Mouse (Mus musculus) forebrain, embryonic 12.5 days (tissue): ENCODE results near the gene Lrrn2. TPM values are rescaled to one million over a fixed set of nuclear protein-coding genes. Genes with fewer than 3 reads are reported as not detected.

ENCODE experiments used
- ATAC-seq: fragments of 200-750 bp; cut with Nextera tagmentation; 2 replicates; pipeline ENCODE4 v1.8.0; 2017; ENCODE audit warnings: moderate TSS enrichment; ENCODE audit not compliant: low FRiP score
- H3K27ac ChIP-seq: fragments of 300-500 bp; sonication (generic); 2 replicates; pipeline ENCODE4 v1.5.1; 2016; ENCODE audit warnings: mild to moderate bottlenecking
- H3K27me3 ChIP-seq: fragments of 300-500 bp; sonication (generic); 2 replicates; pipeline ENCODE4 v1.6.1; 2016; ENCODE audit warnings: mild to moderate bottlenecking
- H3K36me3 ChIP-seq: fragments of 300-500 bp; sonication (generic); replicated peaks from 2 replicates; pipeline ENCODE4 v1.6.1; 2016; ENCODE audit warnings: mild to moderate bottlenecking
- H3K4me1 ChIP-seq: fragments of 300-500 bp; sonication (generic); 2 replicates; pipeline ENCODE4 v1.6.1; 2016
- H3K4me2 ChIP-seq: fragments of 300-500 bp; sonication (generic); 2 replicates; pipeline ENCODE4 v1.6.1; 2016; ENCODE audit warnings: mild to moderate bottlenecking, moderate library complexity
- H3K4me3 ChIP-seq: fragments of 300-500 bp; sonication (generic); replicated peaks from 2 replicates; pipeline ENCODE4 v1.5.1; 2016; ENCODE audit warnings: mild to moderate bottlenecking
- H3K9ac ChIP-seq: fragments of 300-500 bp; sonication (generic); 2 replicates; pipeline ENCODE4 v1.6.1; 2016; ENCODE audit warnings: mild to moderate bottlenecking
- H3K9me3 ChIP-seq: fragments of 300-500 bp; sonication (generic); 2 replicates; pipeline ENCODE4 v1.6.1; 2016
- WGBS: fragments of 180-500 bp; shearing (Covaris S2); methylation state at CpG from one replicate; pipeline ENCODE4 v1.1.7; 2016; 5-methylcytosine and 5-hydroxymethylcytosine counted together
- polyA plus RNA-seq: library from polyadenylated mRNA; unstranded; fragments of >200 nt; fragmentation: Nextera tagmentation; extraction: Ambion mirVana; gene quantifications from 2 replicates; pipeline ENCODE4 v1.2.1, GENCODE M21; 2016

Gene Lrrn2
- polyA plus RNA-seq, 1 experiment from 2014 or later, result 17.9 TPM

DNA sequence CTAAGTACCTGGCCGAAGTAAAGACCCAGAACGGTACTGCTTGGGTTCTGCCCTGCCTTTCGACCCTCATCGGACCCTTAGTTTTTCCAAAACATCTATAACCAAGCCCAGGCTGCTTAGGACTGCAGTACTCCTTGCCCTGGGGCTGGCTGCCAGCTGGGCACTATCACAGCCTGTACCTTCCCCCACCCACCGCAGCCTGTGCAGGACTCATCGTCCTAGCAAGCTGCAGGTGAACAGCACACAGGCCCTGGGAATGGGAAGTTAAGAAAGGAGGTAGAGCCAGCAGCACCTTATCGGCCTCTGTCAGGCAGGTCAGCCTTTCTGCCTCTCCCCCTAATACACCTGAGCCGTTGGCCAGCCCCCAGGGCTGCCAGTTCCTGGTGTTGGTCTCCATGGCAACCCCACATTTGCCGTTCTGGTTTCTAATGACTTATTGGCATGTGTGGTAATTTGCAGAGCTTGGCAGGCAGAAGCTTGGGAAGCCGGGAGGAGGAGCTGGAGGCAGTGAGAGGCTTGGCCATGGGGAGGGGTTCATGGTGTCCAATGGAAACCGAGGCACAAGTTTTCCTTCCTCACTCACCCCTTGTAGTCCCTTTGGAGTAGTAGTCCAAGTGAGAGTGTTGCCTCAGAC lies 10.2 kb downstream of the Lrrn2 start:
- Histone ChIP-seq H3K4me3 (no peak overlapping the region), H3K27ac (no peak overlapping the region), H3K9ac (no peak overlapping the region), H3K9me3 (no peaks in the 10 kb centered on the region), H3K27me3 (no peaks in the 10 kb centered on the region), H3K36me3 (no peaks in the 10 kb centered on the region), H3K4me1 (peaks cover 26% of the 10 kb centered on the region), H3K4me2 (no peak overlapping the region)
- 76% methylated on average over 11 of the region's 11 CpGs for WGBS
- ATAC-seq, result 0 out of 2 replicates have a peak, but pooled peaks have one; percentile 46

DNA sequence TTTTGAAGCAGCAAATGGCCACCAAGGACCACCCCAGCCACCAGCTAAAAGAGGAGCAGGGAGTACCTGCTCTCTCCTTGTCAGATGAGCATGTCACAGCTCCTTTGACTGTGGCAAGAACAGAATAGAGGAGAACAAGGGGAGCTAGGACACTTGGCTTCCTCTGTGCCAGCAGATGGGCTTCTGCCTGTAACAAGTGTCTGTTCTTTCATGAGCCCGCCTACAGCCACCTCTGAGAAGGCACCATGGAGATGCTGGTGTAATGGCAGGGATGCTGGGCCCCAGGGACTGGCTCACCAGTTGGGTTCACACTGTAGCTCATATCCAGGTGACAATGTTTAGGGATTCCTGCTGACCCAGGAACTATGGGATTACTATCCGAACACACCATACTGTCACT lies 12.0 kb downstream of the Lrrn2 start:
- H3K4me1 ChIP-seq, result peaks cover 13% of the 10 kb centered on the region
- 92% methylated on average over 2 of the region's 2 CpGs for WGBS
- no peak overlapping the region for H3K4me3 ChIP-seq
- no peak overlapping the region for H3K9ac ChIP-seq
- H3K27me3 ChIP-seq, result no peaks in the 10 kb centered on the region
- no peaks in the 10 kb centered on the region for H3K9me3 ChIP-seq
- H3K27ac ChIP-seq, result no peak overlapping the region
- ATAC-seq, result no peak
- H3K4me2 ChIP-seq, result no peak overlapping the region
- H3K36me3 ChIP-seq, result no peaks in the 10 kb centered on the region

- no peak overlapping the region for H3K27ac ChIP-seq
- no peaks in the 10 kb centered on the region for H3K36me3 ChIP-seq
- H3K27me3 ChIP-seq, result no peaks in the 10 kb centered on the region
- H3K9me3 ChIP-seq, result no peaks in the 10 kb centered on the region
- 0 out of 2 replicates have a peak, but pooled peaks have one; percentile 3 for ATAC-seq
- 77% methylated on average over 17 of the region's 17 CpGs for WGBS
- H3K4me1 ChIP-seq, result peaks cover 13% of the 10 kb centered on the region
- H3K9ac ChIP-seq, result no peak overlapping the region
- H3K4me3 ChIP-seq, result no peak overlapping the region
- H3K4me2 ChIP-seq, result no peak overlapping the region
Measured at GRCm38 (mm10) chr1:132893311-132894077, 13.4 kb downstream of the Lrrn2 start.

DNA sequence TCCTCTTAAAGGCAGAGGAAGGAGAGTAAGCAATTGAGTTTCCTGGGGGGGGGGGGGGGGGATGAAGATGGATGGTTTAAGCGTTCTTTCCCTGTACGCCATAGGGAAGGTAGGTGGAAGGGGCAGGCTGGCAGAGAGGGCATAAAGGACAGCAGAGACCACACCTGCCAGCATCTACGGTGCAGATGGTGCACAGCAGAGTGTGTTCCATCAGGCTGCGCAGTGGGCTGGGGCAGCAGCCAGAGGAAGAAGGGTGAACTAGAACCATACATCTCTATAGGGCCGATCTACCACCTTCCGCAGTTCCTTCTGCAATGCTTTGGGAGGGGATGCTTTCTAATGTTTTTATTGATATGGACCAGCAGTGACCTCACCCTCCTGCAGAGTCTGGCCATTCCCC lies 19.0 kb downstream of the Lrrn2 start:
- no peak overlapping the region for H3K27ac ChIP-seq
- H3K27me3 ChIP-seq, result no peaks in the 10 kb centered on the region
- H3K4me2 ChIP-seq, result no peak overlapping the region
- WGBS, result 87% methylated on average over 6 of the region's 6 CpGs
- H3K4me3 ChIP-seq, result no peak overlapping the region
- H3K36me3 ChIP-seq, result no peaks in the 10 kb centered on the region
- ATAC-seq, result no peak
- no peaks in the 10 kb centered on the region for H3K9me3 ChIP-seq
- no peak overlapping the region for H3K9ac ChIP-seq
- peaks cover 34% of the 10 kb centered on the region for H3K4me1 ChIP-seq

GRCm38 (mm10) chr1:132899626-132900025 lies 19.6 kb downstream of the Lrrn2 start:
- no peaks in the 10 kb centered on the region for H3K9me3 ChIP-seq
- no peak overlapping the region for H3K4me2 ChIP-seq
- no peak for ATAC-seq
- 67% methylated on average over 7 of the region's 7 CpGs for WGBS
- no peak overlapping the region for H3K27ac ChIP-seq
- peaks cover 34% of the 10 kb centered on the region for H3K4me1 ChIP-seq
- no peaks in the 10 kb centered on the region for H3K27me3 ChIP-seq
- no peak overlapping the region for H3K4me3 ChIP-seq
- H3K9ac ChIP-seq, result no peak overlapping the region
- H3K36me3 ChIP-seq, result no peaks in the 10 kb centered on the region

- Histone ChIP-seq H3K4me2 (no peak overlapping the region), H3K36me3 (no peaks in the 10 kb centered on the region), H3K9ac (no peak overlapping the region), H3K27me3 (no peaks in the 10 kb centered on the region), H3K4me3 (no peak overlapping the region), H3K9me3 (no peaks in the 10 kb centered on the region), H3K27ac (no peak overlapping the region), H3K4me1 (peaks cover 34% of the 10 kb centered on the region)
- 88% methylated on average over 5 of the region's 5 CpGs for WGBS
- ATAC-seq, result no peak
Measured at GRCm38 (mm10) chr1:132900945-132901344, 20.9 kb downstream of the Lrrn2 start.

- H3K27me3 ChIP-seq, result no peaks in the 10 kb centered on the region
- H3K9ac ChIP-seq, result no peak overlapping the region
- no peak overlapping the region for H3K4me2 ChIP-seq
- peaks cover 34% of the 10 kb centered on the region for H3K4me1 ChIP-seq
- H3K4me3 ChIP-seq, result no peak overlapping the region
- 51% methylated on average over 4 of the region's 4 CpGs for WGBS
- no peak for ATAC-seq
- H3K9me3 ChIP-seq, result no peaks in the 10 kb centered on the region
- no peaks in the 10 kb centered on the region for H3K36me3 ChIP-seq
- no peak overlapping the region for H3K27ac ChIP-seq
Measured at GRCm38 (mm10) chr1:132903519-132903918, 23.4 kb downstream of the Lrrn2 start.

GRCm38 (mm10) chr1:132909090-132909489 lies 29.0 kb downstream of the Lrrn2 start:
- no peaks in the 10 kb centered on the region for H3K27me3 ChIP-seq
- peaks cover 16% of the 10 kb centered on the region for H3K4me1 ChIP-seq
- no peak for ATAC-seq
- 0 out of 2 replicates have a peak, but pooled peaks cover 2% of the 10 kb centered on the region for H3K36me3 ChIP-seq
- no peak overlapping the region for H3K27ac ChIP-seq
- H3K4me2 ChIP-seq, result no peak overlapping the region
- WGBS, result 56% methylated on average over 4 of the region's 4 CpGs
- H3K9ac ChIP-seq, result no peak overlapping the region
- H3K9me3 ChIP-seq, result no peaks in the 10 kb centered on the region
- H3K4me3 ChIP-seq, result no peak overlapping the region

GRCm38 (mm10) chr1:132909951-132910350 lies 29.9 kb downstream of the Lrrn2 start:
- WGBS, result 90% methylated on average over 1 of the region's 1 CpGs
- Histone ChIP-seq H3K9ac (no peak overlapping the region), H3K4me1 (peaks cover 16% of the 10 kb centered on the region), H3K27me3 (no peaks in the 10 kb centered on the region), H3K27ac (no peak overlapping the region), H3K9me3 (no peaks in the 10 kb centered on the region), H3K4me2 (no peak overlapping the region), H3K4me3 (no peak overlapping the region), H3K36me3 (0 out of 2 replicates have a peak, but pooled peaks cover 5% of the 10 kb centered on the region)
- ATAC-seq, result no peak

- H3K9ac ChIP-seq, result no peak overlapping the region
- H3K4me3 ChIP-seq, result no peak overlapping the region
- H3K36me3 ChIP-seq, result 0 out of 2 replicates have a peak, but pooled peaks cover 5% of the 10 kb centered on the region
- no peaks in the 10 kb centered on the region for H3K9me3 ChIP-seq
- WGBS, result 55% methylated on average over 11 of the region's 11 CpGs
- no peak overlapping the region; the same call in 1 of the 2 replicates for H3K27ac ChIP-seq
- no peaks in the 10 kb centered on the region for H3K27me3 ChIP-seq
- ATAC-seq, result no peak
- peaks cover 16% of the 10 kb centered on the region for H3K4me1 ChIP-seq
- H3K4me2 ChIP-seq, result no peak overlapping the region
Measured at GRCm38 (mm10) chr1:132910414-132911041, 30.5 kb downstream of the Lrrn2 start.

DNA sequence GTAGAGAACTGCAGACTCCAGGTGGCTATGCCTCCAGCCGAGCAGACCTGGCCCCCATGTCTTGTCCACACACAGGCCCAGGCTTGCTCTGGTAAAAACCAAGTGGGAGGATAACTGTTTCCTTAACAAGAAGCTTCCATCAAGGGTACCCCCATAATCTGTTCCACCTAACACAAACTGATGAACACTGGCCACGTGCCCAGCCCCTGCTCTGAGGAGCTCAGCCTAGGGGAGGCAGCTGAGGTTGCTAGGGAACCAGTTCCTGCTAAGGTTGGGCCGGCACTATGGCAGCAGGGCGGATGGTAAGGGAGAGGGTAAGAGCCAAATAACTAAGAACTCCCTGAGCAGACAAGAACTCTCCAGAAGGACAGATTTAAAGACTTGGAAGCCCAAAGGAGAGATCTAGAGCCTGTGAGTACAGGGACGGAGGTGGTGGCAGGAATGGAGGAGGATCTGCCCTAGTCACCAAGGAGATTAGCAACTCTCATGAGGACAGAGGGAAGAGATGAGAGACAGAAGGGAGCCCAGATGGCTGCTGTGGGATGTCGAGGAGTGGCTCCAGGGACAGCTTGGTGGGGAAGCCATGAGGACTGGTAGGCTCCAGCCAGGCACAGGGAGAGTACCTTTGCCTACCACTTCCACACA lies 35.9 kb downstream of the Lrrn2 start:
- no peak overlapping the region for H3K9ac ChIP-seq
- H3K4me1 ChIP-seq, result peaks cover 38% of the 10 kb centered on the region
- peaks cover 13% of the 10 kb centered on the region for H3K27me3 ChIP-seq
- peak; percentile 45; the same call in 1 of the 2 replicates for ATAC-seq
- no peak overlapping the region for H3K27ac ChIP-seq
- no peak overlapping the region for H3K4me2 ChIP-seq
- H3K36me3 ChIP-seq, result 0 out of 2 replicates have a peak, but pooled peaks cover 5% of the 10 kb centered on the region
- WGBS, result 56% methylated on average over 6 of the region's 6 CpGs
- no peaks in the 10 kb centered on the region for H3K9me3 ChIP-seq
- no peak overlapping the region for H3K4me3 ChIP-seq

DNA sequence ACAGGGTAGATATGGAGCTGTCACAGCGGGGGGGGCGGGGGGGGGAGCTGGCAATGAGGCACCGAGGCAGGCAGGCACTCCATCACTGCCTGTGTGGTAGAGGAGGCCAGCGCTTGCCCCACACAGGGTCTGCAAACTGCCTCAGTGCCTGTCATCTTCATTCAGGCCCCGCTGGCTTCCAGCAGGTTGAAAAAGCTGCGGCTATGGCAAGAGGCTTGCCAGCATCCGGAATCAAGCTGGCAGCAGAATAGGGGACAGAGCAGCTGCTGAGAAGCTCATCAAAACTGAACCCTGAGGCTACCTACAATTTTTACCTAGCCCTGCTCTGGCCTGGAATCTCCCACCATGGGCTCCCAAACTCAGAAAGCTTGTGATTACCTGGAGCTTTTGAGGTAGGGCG lies 37.5 kb downstream of the Lrrn2 start:
- Histone ChIP-seq H3K9me3 (no peaks in the 10 kb centered on the region), H3K4me2 (no peak overlapping the region), H3K4me1 (peaks cover 52% of the 10 kb centered on the region), H3K27me3 (peaks cover 13% of the 10 kb centered on the region), H3K36me3 (0 out of 2 replicates have a peak, but pooled peaks cover 5% of the 10 kb centered on the region), H3K27ac (peak overlapping the region; percentile 42; the same call in 1 of the 2 replicates), H3K9ac (no peak overlapping the region), H3K4me3 (no peak overlapping the region)
- ATAC-seq, result no peak
- WGBS, result 8% methylated on average over 8 of the region's 8 CpGs
